Mouse (Mus musculus): Measurements from ENCODE around the gene Zswim1. TPM values are rescaled to one million over a fixed set of nuclear protein-coding genes. Genes with fewer than 3 reads are reported as not detected.
A peak's percentile ranks its signal among the peaks of the same experiment; 100 is the strongest.
"Not testable (repeated sequence)": the region's sequence is repeated elsewhere in the genome, so short reads cannot be mapped to it uniquely, and the experiment has no call there.

Gene Zswim1
- polyA plus RNA-seq, 1 experiment from 2014 or later: 4.4 TPM

- peak; percentile 17; the same call in 1 of the 2 replicates for ATAC-seq (ENCODE audit: insufficient read depth)
- peaks cover 30% of the 10 kb centered on the region for H3K4me1 ChIP-seq (replicated peaks)
- no peaks in the 10 kb centered on the region for H3K9me3 ChIP-seq (replicated peaks)
- no peak overlapping the region for H3K4me2 ChIP-seq
- H3K27me3 ChIP-seq: no peaks in the 10 kb centered on the region
- peak overlapping the region; percentile 42; the same call in 1 of the 2 replicates for H3K27ac ChIP-seq (replicated peaks)
- H3K9ac ChIP-seq: no peak overlapping the region
- 85% methylated on average over 3 of the region's 3 CpGs for WGBS (ENCODE audit: insufficient replicate concordance)
- no peak overlapping the region for H3K4me3 ChIP-seq (replicated peaks)
- peaks cover 82% of the 10 kb centered on the region for H3K36me3 ChIP-seq (replicated peaks)
Observed at GRCm38 (mm10) chr2:164793236-164793635, 29.2 kb upstream of the Zswim1 start.

DNA sequence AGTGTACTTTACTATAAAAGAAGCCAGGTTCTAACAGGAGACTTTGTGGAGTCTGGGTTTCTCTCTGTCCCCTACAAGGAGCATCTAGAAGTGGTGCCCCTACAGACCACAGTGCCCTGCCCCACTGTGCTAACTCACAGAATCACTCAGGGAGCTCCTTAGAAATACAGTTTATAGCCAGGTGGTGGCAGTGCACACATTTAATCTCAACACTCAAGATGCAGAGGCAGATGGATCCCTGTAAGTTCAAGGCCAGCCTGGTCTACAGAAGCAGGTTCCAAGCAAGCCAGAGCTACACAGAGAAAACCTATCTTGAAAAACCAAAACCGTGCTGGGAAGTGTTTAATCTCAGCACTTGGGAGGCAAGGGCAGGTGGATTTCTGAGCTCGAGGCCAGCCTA, 28.7 kb upstream of the Zswim1 start:
- H3K4me1 ChIP-seq (replicated peaks): peaks cover 24% of the 10 kb centered on the region
- peak overlapping the region; percentile 46; the same call in 1 of the 2 replicates for H3K27ac ChIP-seq (replicated peaks)
- 76% methylated on average over 2 of the region's 2 CpGs for WGBS (ENCODE audit: insufficient replicate concordance)
- no peak overlapping the region for H3K4me2 ChIP-seq
- no peak overlapping the region for H3K9ac ChIP-seq
- no peak overlapping the region for H3K4me3 ChIP-seq (replicated peaks)
- ATAC-seq (ENCODE audit: insufficient read depth): no peak
- peaks cover 84% of the 10 kb centered on the region for H3K36me3 ChIP-seq (replicated peaks)
- H3K27me3 ChIP-seq: no peaks in the 10 kb centered on the region
- no peaks in the 10 kb centered on the region for H3K9me3 ChIP-seq (replicated peaks)

- Histone ChIP-seq H3K27me3 (no peaks in the 10 kb centered on the region), H3K4me3 (replicated peaks) (no peak overlapping the region), H3K4me1 (replicated peaks) (peaks cover 21% of the 10 kb centered on the region), H3K4me2 (no peak overlapping the region), H3K9ac (no peak overlapping the region), H3K27ac (replicated peaks) (no peak overlapping the region), H3K9me3 (replicated peaks) (no peaks in the 10 kb centered on the region), H3K36me3 (replicated peaks) (peaks cover 85% of the 10 kb centered on the region)
- WGBS (ENCODE audit: insufficient replicate concordance): 28% methylated on average over 5 of the region's 5 CpGs
- ATAC-seq (ENCODE audit: insufficient read depth): peak; percentile 49
Observed at GRCm38 (mm10) chr2:164794293-164794692, 28.2 kb upstream of the Zswim1 start.

DNA sequence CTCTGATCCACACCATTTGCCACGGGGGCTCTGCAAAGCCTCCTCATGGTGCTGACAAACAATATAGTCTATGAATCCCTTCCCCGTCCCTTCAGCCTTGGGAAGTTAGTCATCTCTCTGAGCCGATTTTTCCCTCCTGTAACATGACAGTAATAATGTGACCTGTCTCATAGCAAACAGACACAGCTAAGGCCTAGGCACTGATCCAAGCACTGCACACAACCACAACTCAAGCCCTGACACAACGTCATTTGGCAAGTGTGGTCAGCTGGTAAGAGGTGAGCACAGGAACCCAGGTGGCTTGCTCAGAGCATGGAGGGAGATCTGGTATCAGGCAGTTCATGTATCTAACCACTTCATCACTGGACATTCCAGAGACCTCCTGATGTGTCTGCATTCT, 26.6 kb upstream of the Zswim1 start:
- H3K9ac ChIP-seq: no peak overlapping the region
- no peak overlapping the region for H3K27ac ChIP-seq (replicated peaks)
- no peak for ATAC-seq (ENCODE audit: insufficient read depth)
- H3K27me3 ChIP-seq: no peaks in the 10 kb centered on the region
- no peak overlapping the region for H3K4me2 ChIP-seq
- no peaks in the 10 kb centered on the region for H3K9me3 ChIP-seq (replicated peaks)
- peaks cover 93% of the 10 kb centered on the region for H3K36me3 ChIP-seq (replicated peaks)
- WGBS (ENCODE audit: insufficient replicate concordance): 73% methylated on average over 4 of the region's 4 CpGs
- peaks cover 14% of the 10 kb centered on the region for H3K4me1 ChIP-seq (replicated peaks)
- no peak overlapping the region for H3K4me3 ChIP-seq (replicated peaks)

DNA sequence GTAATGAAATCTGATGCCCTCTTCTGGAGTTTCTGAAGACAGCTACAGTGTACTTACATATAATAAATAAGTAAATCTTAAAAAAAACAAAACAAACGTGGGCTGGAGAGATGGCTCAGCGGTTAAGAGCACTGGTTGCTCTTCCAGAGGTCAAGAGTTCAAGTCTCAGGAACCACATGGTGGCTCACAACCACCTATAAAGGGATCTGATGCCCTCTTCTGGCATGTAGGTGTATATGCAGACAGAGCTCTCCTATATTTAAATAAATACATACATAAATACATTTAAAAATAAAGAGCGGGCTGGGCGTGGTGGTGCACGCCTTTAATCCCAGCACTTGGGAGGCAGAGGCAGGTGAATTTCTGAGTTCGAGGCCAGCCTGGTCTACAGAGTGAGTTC, 23.9 kb upstream of the Zswim1 start:
- H3K36me3 ChIP-seq (replicated peaks): peaks cover 88% of the 10 kb centered on the region

DNA sequence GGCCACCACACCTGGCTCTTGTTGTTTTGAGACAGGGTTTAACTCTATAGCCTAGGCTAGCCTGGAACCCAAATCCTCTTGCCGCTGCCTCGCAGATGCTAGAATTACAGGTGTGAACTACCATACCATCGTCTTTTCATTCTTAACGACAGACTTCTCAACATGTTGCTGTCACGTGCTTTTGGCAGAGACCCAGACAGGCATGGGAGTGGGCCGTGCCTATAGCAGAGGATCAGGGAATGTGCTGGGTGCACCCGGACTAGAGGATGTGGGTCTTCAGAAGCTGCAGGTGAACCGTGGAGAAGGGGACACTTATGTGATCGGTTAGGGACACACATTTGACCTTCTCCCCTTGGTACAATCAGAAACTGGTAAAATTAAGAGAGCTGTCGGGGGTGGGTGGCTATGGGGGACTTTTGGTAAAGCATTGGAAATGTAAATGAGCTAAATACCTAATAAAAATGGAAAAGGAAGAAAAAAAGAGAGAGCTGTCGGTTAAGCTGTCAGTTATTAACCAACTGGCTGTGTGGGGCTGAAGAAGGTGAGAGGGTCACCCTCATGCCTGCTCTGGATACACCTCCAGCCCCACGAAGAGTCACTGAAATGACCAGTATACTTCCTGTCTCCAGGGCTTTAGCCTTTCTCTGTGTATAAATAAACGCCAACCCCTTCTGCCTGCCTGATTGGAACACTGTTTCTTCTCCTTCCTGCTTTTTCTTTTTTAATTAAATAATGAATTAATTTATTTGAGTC, 22.1 kb upstream of the Zswim1 start:
- Histone ChIP-seq H3K4me3 (replicated peaks) (no peak overlapping the region), H3K36me3 (replicated peaks) (peaks cover 70% of the 10 kb centered on the region), H3K27me3 (no peaks in the 10 kb centered on the region), H3K4me1 (replicated peaks) (peaks cover 19% of the 10 kb centered on the region), H3K9ac (no peak overlapping the region), H3K27ac (replicated peaks) (no peak overlapping the region), H3K4me2 (no peak overlapping the region), H3K9me3 (replicated peaks) (no peaks in the 10 kb centered on the region)
- ATAC-seq (ENCODE audit: insufficient read depth): no peak
- WGBS (ENCODE audit: insufficient replicate concordance): 80% methylated on average over 13 of the region's 13 CpGs

More for the DNA sequence above, 23.9 kb upstream of the Zswim1 start:
- 59% methylated on average over 6 of the region's 6 CpGs for WGBS (ENCODE audit: insufficient replicate concordance)
- H3K9ac ChIP-seq; ATAC-seq (ENCODE audit: insufficient read depth); H3K4me2 ChIP-seq; H3K4me3 ChIP-seq (replicated peaks); H3K27me3 ChIP-seq; H3K27ac ChIP-seq (replicated peaks); H3K9me3 ChIP-seq (replicated peaks): not testable (repeated sequence)
- peaks cover 14% of the 10 kb centered on the region for H3K4me1 ChIP-seq (replicated peaks)

GRCm38 (mm10) chr2:164803201-164803920, 19.1 kb upstream of the Zswim1 start:
- ATAC-seq (ENCODE audit: insufficient read depth): no peak
- Histone ChIP-seq H3K9ac (peak overlapping the region; percentile 89), H3K4me1 (replicated peaks) (peaks cover 39% of the 10 kb centered on the region), H3K9me3 (replicated peaks) (no peaks in the 10 kb centered on the region), H3K4me3 (replicated peaks) (peak overlapping the region; percentile 92), H3K4me2 (peak overlapping the region; percentile 78), H3K36me3 (replicated peaks) (peaks cover 44% of the 10 kb centered on the region), H3K27me3 (no peaks in the 10 kb centered on the region), H3K27ac (replicated peaks) (peak overlapping the region; percentile 90)
- 72% methylated on average over 16 of the region's 16 CpGs for WGBS (ENCODE audit: insufficient replicate concordance)

DNA sequence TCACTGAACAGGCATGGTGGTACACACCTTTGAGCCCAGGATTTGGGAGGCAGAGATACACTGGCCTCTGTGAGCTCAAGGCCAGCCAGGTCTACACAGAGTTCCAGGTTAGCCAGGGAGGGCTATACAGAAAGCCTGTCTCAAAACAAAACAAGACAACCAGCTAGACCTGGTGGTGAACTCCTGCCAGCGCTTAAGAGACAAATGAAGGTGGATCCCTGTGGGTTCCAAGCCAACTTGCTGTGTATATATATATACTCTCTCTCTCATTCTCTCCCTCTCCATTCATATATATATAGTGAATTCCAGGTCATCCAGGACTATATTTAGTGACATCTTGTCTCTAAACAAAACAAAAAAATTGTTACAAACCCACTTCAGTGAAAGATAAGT, 18.6 kb upstream of the Zswim1 start:
- ATAC-seq (ENCODE audit: insufficient read depth): no peak
- Histone ChIP-seq H3K4me3 (replicated peaks) (peak overlapping the region; percentile 92), H3K4me1 (replicated peaks) (peaks cover 39% of the 10 kb centered on the region), H3K9ac (peak overlapping the region; percentile 89), H3K27me3 (no peaks in the 10 kb centered on the region), H3K9me3 (replicated peaks) (no peaks in the 10 kb centered on the region), H3K27ac (replicated peaks) (peak overlapping the region; percentile 90), H3K36me3 (replicated peaks) (peaks cover 43% of the 10 kb centered on the region), H3K4me2 (peak overlapping the region; percentile 78)
- 48% methylated on average over 1 of the region's 1 CpGs for WGBS (ENCODE audit: insufficient replicate concordance)

DNA sequence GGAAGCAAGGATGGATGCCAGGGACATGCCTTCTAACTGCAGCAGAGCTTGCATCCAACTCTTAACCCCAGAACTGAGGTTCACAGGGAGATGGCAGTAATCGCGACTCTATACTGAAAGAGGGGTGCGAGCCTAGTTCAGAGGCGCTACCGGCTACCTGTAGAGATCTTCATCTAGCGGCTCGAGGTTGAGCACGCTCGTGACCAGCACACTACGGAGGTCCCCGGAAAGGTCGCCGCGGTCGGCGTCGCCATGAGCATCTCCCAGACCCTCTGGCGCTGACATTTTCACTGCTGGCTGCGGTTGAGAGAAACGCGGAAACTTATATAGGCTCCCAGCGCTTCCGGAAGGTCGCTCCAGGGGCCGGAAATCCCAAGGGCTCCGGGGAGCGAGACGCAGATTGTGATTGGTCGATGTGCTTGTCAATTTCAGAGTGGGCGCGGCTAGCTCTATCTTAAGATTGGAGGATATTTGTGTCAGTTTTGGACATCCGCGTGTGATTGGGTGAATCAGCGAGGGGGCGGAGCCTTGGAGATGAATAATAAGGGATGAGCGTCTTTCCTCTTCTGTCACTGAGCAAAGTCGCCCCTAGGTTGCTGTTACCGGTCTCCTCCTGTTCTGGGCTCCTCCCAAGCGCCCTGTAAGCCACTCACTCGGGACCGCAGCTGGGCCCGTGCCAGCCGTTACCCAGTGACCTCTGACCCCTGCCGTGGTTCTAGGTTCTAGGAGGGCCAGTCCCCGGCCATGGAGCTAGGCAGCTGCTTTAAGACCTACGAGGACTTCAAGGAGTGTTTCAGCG, 17.8 kb upstream of the Zswim1 start, which contains the start of the genes Acot8 and Zswim3:
Acot8 (minus strand) TSS at position 350 of the 799 bp plus-strand sequence.
Zswim3 (plus strand) TSS at position 566 of the 799 bp plus-strand sequence.
- Histone ChIP-seq H3K27me3 (no peaks in the 10 kb centered on the region), H3K4me1 (replicated peaks) (peaks cover 39% of the 10 kb centered on the region), H3K36me3 (replicated peaks) (peaks cover 43% of the 10 kb centered on the region), H3K4me2 (peak within 1 kb of the TSS; percentile 91), H3K4me3 (replicated peaks) (peak within 1 kb of the TSS; percentile 92), H3K9me3 (replicated peaks) (no peaks in the 10 kb centered on the region), H3K27ac (replicated peaks) (peak within 1 kb of the TSS; percentile 99), H3K9ac (peak within 1 kb of the TSS; percentile 89)
- ATAC-seq (ENCODE audit: insufficient read depth): peak; percentile 93
- under 1% methylated on average over 47 of the region's 47 CpGs for WGBS (ENCODE audit: insufficient replicate concordance)

GRCm38 (mm10) chr2:164805332-164805718, 17.2 kb upstream of the Zswim1 start:
- H3K36me3 ChIP-seq (replicated peaks): peaks cover 40% of the 10 kb centered on the region
- H3K9me3 ChIP-seq (replicated peaks): no peaks in the 10 kb centered on the region
- WGBS (ENCODE audit: insufficient replicate concordance): under 1% methylated on average over 21 of the region's 21 CpGs

More at GRCm38 (mm10) chr2:164805332-164805718, 17.2 kb upstream of the Zswim1 start:
- peak overlapping the region; percentile 92 for H3K4me3 ChIP-seq (replicated peaks)
- H3K4me1 ChIP-seq (replicated peaks): peaks cover 39% of the 10 kb centered on the region
- H3K9ac ChIP-seq: peak overlapping the region; percentile 75
- H3K27me3 ChIP-seq: no peaks in the 10 kb centered on the region
- peak overlapping the region; percentile 99 for H3K27ac ChIP-seq (replicated peaks)
- peak overlapping the region; percentile 91 for H3K4me2 ChIP-seq
- ATAC-seq (ENCODE audit: insufficient read depth): peak; percentile 79

Data from liver, embryonic 15.5 days (tissue).